27 mouse cellular contexts compared by ENCODE assay signal in the genomic region with DNA sequence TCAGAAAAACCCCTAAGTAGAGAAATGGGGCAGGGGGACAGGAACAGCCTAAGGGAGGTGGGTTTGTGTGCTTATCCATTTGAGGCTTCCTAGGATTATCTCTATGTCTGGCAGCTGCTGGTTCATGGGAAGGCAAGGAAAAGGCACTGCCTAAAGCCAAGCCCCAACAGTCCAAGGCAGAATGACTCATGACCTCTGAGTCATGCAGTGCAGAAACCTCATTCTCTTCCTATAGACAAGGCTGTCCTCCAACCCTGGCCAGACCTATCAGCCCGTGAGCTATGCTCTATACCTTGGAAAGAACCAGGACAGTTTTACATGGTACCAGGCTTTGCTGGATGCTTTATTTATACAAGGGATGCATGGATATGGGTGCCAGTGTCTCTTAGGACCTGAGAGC.
"Had no signal": no experiment of that assay in that cellular context is flagged by ENCODE, and none has a peak within 500 bp of the region (broad histone marks: within the 10 kb centered on the region; RNA-seq: fewer than 3 reads in every experiment).

No protein-coding gene starts in this region.

- DNase-seq: gastrocnemius, adult 2 months; gastrocnemius, postnatal 10 days; gastrocnemius, postnatal 25 days; heart, adult 18-20 months; heart, postnatal 10 days; heart, postnatal 4 days; kidney, adult 11 months; kidney, adult 8-10 months; kidney, postnatal 10 days; kidney, postnatal 25 days; kidney, postnatal 4 days; liver; liver, embryonic 13.5 days had no signal

- H3K9me3 ChIP-seq: heart, embryonic 10.5 days; heart, embryonic 12.5 days; hindbrain, embryonic 10.5 days; hindbrain, embryonic 12.5 days; intestine, embryonic 15.5 days; limb, embryonic 10.5 days; limb, embryonic 12.5 days; liver, embryonic 13.5 days; liver, embryonic 15.5 days had no signal

- H3K27me3 ChIP-seq: heart, embryonic 12.5 days; hindbrain, embryonic 12.5 days; intestine, embryonic 15.5 days; limb, embryonic 12.5 days; liver, embryonic 13.5 days; liver, embryonic 15.5 days had no signal

- H3K4me3 ChIP-seq: gastrocnemius, adult 2 months; heart, embryonic 10.5 days; heart, embryonic 12.5 days; hindbrain, embryonic 10.5 days; hindbrain, embryonic 12.5 days; intestine, embryonic 15.5 days; layer of hippocampus, adult 2 months; left cerebral cortex, adult 2 months; limb, embryonic 10.5 days; limb, embryonic 12.5 days; liver, embryonic 13.5 days; liver, embryonic 15.5 days had no signal

- H3K36me3 ChIP-seq: heart, embryonic 10.5 days; heart, embryonic 12.5 days; hindbrain, embryonic 10.5 days; hindbrain, embryonic 12.5 days; intestine, embryonic 15.5 days; limb, embryonic 10.5 days; limb, embryonic 12.5 days; liver, embryonic 13.5 days; liver, embryonic 15.5 days had no signal

- H3K4me2 ChIP-seq: heart, embryonic 12.5 days; hindbrain, embryonic 12.5 days; hindbrain, embryonic 14.5 days; intestine, embryonic 15.5 days; limb, embryonic 12.5 days; liver, embryonic 11.5 days; liver, embryonic 13.5 days; liver, embryonic 15.5 days had no signal

- H3K9ac ChIP-seq: heart, embryonic 12.5 days; hindbrain, embryonic 12.5 days; hindbrain, embryonic 14.5 days; intestine, embryonic 15.5 days; limb, embryonic 12.5 days; liver, embryonic 13.5 days; liver, embryonic 15.5 days had no signal

- ATAC-seq: hindbrain, embryonic 16.5 days; inflammation-experienced regulatory T-cells, adult 6 months; intestine, embryonic 15.5 days had no signal

- H3K27ac ChIP-seq: gastrocnemius, adult 2 months; heart, embryonic 10.5 days; hindbrain, embryonic 10.5 days; hindbrain, embryonic 12.5 days; hindbrain, embryonic 14.5 days; intestine, embryonic 15.5 days; layer of hippocampus, adult 2 months; left cerebral cortex, adult 2 months; limb, embryonic 10.5 days; limb, embryonic 12.5 days; liver, embryonic 13.5 days; liver, embryonic 15.5 days had no signal

- H3K4me1 ChIP-seq: heart, embryonic 10.5 days; heart, embryonic 12.5 days; hindbrain, embryonic 12.5 days; intestine, embryonic 15.5 days; limb, embryonic 10.5 days; limb, embryonic 12.5 days; liver, embryonic 13.5 days; liver, embryonic 15.5 days had no signal
